Mouse (Mus musculus) forebrain, embryonic 11.5 days (tissue): ENCODE measurements around the gene Sowahb. TPM values are rescaled to one million over a fixed set of nuclear protein-coding genes. Genes with fewer than 3 reads are reported as not detected.
A peak's percentile ranks its signal among the peaks of the same experiment; 100 is the strongest.

Experiments used
- ATAC-seq: fragments of 200-750 bp; cut with Nextera tagmentation; replicated peaks from 2 replicates; pipeline ENCODE4 v1.8.0; 2017; ENCODE audit warnings: moderate TSS enrichment; ENCODE audit not compliant: low FRiP score
- DNase-seq: peaks from one replicate; pipeline ENCODE4 v3.0.0-alpha.2; 2017; ENCODE audit warnings: low spot score
- H3K27ac ChIP-seq: fragments of 300-500 bp; sonication (generic); 2 replicates; pipeline ENCODE4 v1.5.1; 2014; ENCODE audit warnings: low read depth, low read length
- H3K27me3 ChIP-seq: fragments of 300-500 bp; sonication (generic); 2 replicates; pipeline ENCODE4 v1.6.1; 2014; ENCODE audit warnings: mild to moderate bottlenecking, low read length, mixed read lengths; ENCODE audit not compliant: control insufficient read depth, insufficient read depth
- H3K36me3 ChIP-seq: fragments of 300-500 bp; sonication (generic); 2 replicates; pipeline ENCODE4 v1.6.1; 2014; ENCODE audit warnings: mild to moderate bottlenecking, low read length, moderate library complexity, mixed read lengths; ENCODE audit not compliant: control insufficient read depth, insufficient read depth
- H3K4me1 ChIP-seq: fragments of 300-500 bp; sonication (generic); replicated peaks from 2 replicates; pipeline ENCODE4 v1.6.1; 2014; ENCODE audit warnings: low read length, mixed read lengths; ENCODE audit not compliant: control insufficient read depth, insufficient read depth
- H3K4me2 ChIP-seq: fragments of 300-500 bp; sonication (generic); 2 replicates; pipeline ENCODE4 v1.6.1; 2014; ENCODE audit warnings: low read depth, mild to moderate bottlenecking, low read length, moderate library complexity, mixed read lengths; ENCODE audit not compliant: severe bottlenecking
- H3K4me3 ChIP-seq: fragments of 300-500 bp; sonication (generic); 2 replicates; pipeline ENCODE4 v1.5.1; 2014; ENCODE audit warnings: low read depth, low read length
- H3K9ac ChIP-seq: fragments of 300-500 bp; sonication (generic); 2 replicates; pipeline ENCODE4 v1.6.1; 2014; ENCODE audit warnings: low read length
- H3K9me3 ChIP-seq: fragments of 300-500 bp; sonication (generic); 2 replicates; pipeline ENCODE4 v1.6.1; 2016; ENCODE audit warnings: low read length, mixed read lengths; ENCODE audit not compliant: control insufficient read depth
- WGBS: fragments of 180-500 bp; shearing (Covaris S2); extraction: QIAGEN DNeasy Blood & Tissue Kit; methylation state at CpG from one replicate; pipeline ENCODE4 v1.1.7; 2014; 5-methylcytosine and 5-hydroxymethylcytosine counted together
- polyA plus RNA-seq: library from polyadenylated mRNA; unstranded; fragments of >200 nt; fragmentation: Nextera tagmentation; extraction: Ambion mirVana; gene quantifications from 2 replicates; pipeline ENCODE4 v1.2.1, GENCODE M21; 2014

The Sowahb gene
- 0.16 and 0.63 TPM in 2 replicates for polyA plus RNA-seq

- peak; percentile 68 for ATAC-seq
- Histone ChIP-seq H3K9ac (peak within 1 kb of the TSS; percentile 33), H3K9me3 (no peaks in the 10 kb centered on the region), H3K4me3 (peak within 1 kb of the TSS; percentile 41), H3K27ac (no peak within 1 kb of the TSS), H3K27me3 (peaks cover 46% of the 10 kb centered on the region), H3K4me1 (peaks cover 18% of the 10 kb centered on the region), H3K36me3 (no peaks in the 10 kb centered on the region), H3K4me2 (peak within 1 kb of the TSS; percentile 88)
- peak; percentile 69 for DNase-seq
- WGBS, result under 1% methylated on average over 68 of the region's 68 CpGs
These were observed at the start of gene Sowahb for GRCm38 (mm10) chr5:93044584-93045370. TSS of gene Sowahb (minus strand) at chr5:93045022.

GRCm38 (mm10) chr5:93093638-93094527 is 49.1 kb upstream of the Sowahb start:
- Histone ChIP-seq H3K36me3 (no peaks in the 10 kb centered on the region; the same call in 1 of the 2 replicates), H3K9me3 (no peaks in the 10 kb centered on the region), H3K27me3 (no peaks in the 10 kb centered on the region), H3K4me1 (peaks cover 16% of the 10 kb centered on the region), H3K9ac (peak overlapping the region; percentile 91), H3K4me3 (peak overlapping the region; percentile 82), H3K4me2 (peak overlapping the region; percentile 90), H3K27ac (peak overlapping the region; percentile 90)
- under 1% methylated on average over 50 of the region's 50 CpGs for WGBS
- DNase-seq (peak; percentile 75), ATAC-seq (peak; percentile 52)

- Histone ChIP-seq H3K9me3 (no peaks in the 10 kb centered on the region), H3K9ac (peak within 1 kb of the TSS; percentile 91), H3K4me3 (peak within 1 kb of the TSS; percentile 82), H3K4me2 (peak within 1 kb of the TSS; percentile 90), H3K36me3 (no peaks in the 10 kb centered on the region; the same call in 1 of the 2 replicates), H3K27me3 (no peaks in the 10 kb centered on the region), H3K4me1 (peaks cover 15% of the 10 kb centered on the region), H3K27ac (peak within 1 kb of the TSS; percentile 90)
- under 1% methylated on average over 63 of the region's 63 CpGs for whole genome bisulfite sequencing
- ATAC-seq (peak; percentile 91), DNase-seq (peak; percentile 96)
These were observed 48.2 kb upstream of the Sowahb start, which contains the start of gene Sept11 for GRCm38 (mm10) chr5:93092857-93093622. TSS of gene Sept11 (plus strand) at chr5:93093437.

GRCm38 (mm10) chr5:93092147-93092781 is 47.4 kb upstream of the Sowahb start:
- Histone ChIP-seq H3K27me3 (no peaks in the 10 kb centered on the region), H3K27ac (no peak overlapping the region), H3K9ac (peak overlapping the region; percentile 91), H3K4me2 (peak overlapping the region; percentile 90), H3K36me3 (no peaks in the 10 kb centered on the region), H3K4me3 (peak overlapping the region; percentile 82), H3K4me1 (peaks cover 9% of the 10 kb centered on the region), H3K9me3 (no peaks in the 10 kb centered on the region)
- ATAC-seq (peak; percentile 34), DNase-seq (peak; percentile 63)
- whole genome bisulfite sequencing, result 6% methylated on average over 28 of the region's 28 CpGs

- H3K4me1 ChIP-seq, result peaks cover 2% of the 10 kb centered on the region
- WGBS, result 80% methylated on average over 3 of the region's 3 CpGs
- no peak overlapping the region for H3K4me2 ChIP-seq
- no peaks in the 10 kb centered on the region for H3K9me3 ChIP-seq
- DNase-seq (no peak), ATAC-seq (no peak)
- no peak overlapping the region for H3K9ac ChIP-seq
- no peak overlapping the region for H3K4me3 ChIP-seq
- no peaks in the 10 kb centered on the region for H3K36me3 ChIP-seq
- H3K27me3 ChIP-seq, result no peaks in the 10 kb centered on the region
- no peak overlapping the region for H3K27ac ChIP-seq
These were observed 46.4 kb upstream of the Sowahb start for GRCm38 (mm10) chr5:93091266-93091665.

GRCm38 (mm10) chr5:93085900-93086299 is 41.1 kb upstream of the Sowahb start:
- Histone ChIP-seq H3K4me2 (no peak overlapping the region), H3K4me1 (no peaks in the 10 kb centered on the region), H3K27me3 (no peaks in the 10 kb centered on the region), H3K4me3 (no peak overlapping the region), H3K36me3 (no peaks in the 10 kb centered on the region), H3K27ac (no peak overlapping the region), H3K9ac (no peak overlapping the region), H3K9me3 (no peaks in the 10 kb centered on the region)
- no peak for ATAC-seq
- DNase-seq, result no peak
- 86% methylated on average over 4 of the region's 4 CpGs for WGBS

- H3K9me3 ChIP-seq, result no peaks in the 10 kb centered on the region
- no peak overlapping the region for H3K4me2 ChIP-seq
- no peak for DNase-seq
- no peaks in the 10 kb centered on the region for H3K36me3 ChIP-seq
- no peak overlapping the region for H3K27ac ChIP-seq
- WGBS, result 72% methylated on average over 4 of the region's 4 CpGs
- H3K4me1 ChIP-seq, result no peaks in the 10 kb centered on the region
- no peak overlapping the region for H3K9ac ChIP-seq
- H3K4me3 ChIP-seq, result no peak overlapping the region
- no peak for ATAC-seq
- H3K27me3 ChIP-seq, result no peaks in the 10 kb centered on the region
These were observed 40.3 kb upstream of the Sowahb start for GRCm38 (mm10) chr5:93085015-93085598.
